Mouse (Mus musculus) cerebellum, adult 2 months (tissue): ENCODE data around the gene Hnrnpa2b1. TPM values are rescaled to one million over a fixed set of nuclear protein-coding genes. Genes with fewer than 3 reads are reported as not detected.
"Not testable (repeated sequence)": the region's sequence is repeated elsewhere in the genome, so short reads cannot be mapped to it uniquely, and the experiment has no call there.

Experiments used
- DNase-seq, 2 experiments: peaks; one replicate each; pipeline ENCODE4 v3.0.0; 2021
- H3K27ac ChIP-seq: fragments of 200-500 bp; 2 replicates; pipeline ENCODE4 v1.5.1; 2012; ENCODE audit warnings: low read length, control low read depth, inconsistent platforms; ENCODE audit not compliant: insufficient read depth
- H3K27me3 ChIP-seq: fragments of 200-500 bp; 2 replicates; pipeline ENCODE4 v1.6.1; 2012; ENCODE audit warnings: inconsistent platforms, mild to moderate bottlenecking, low read length, moderate library complexity; ENCODE audit not compliant: control insufficient read depth, insufficient read depth
- H3K4me1 ChIP-seq: fragments of 200-500 bp; 2 replicates; pipeline ENCODE4 v1.6.1; 2011; ENCODE audit warnings: low read length; ENCODE audit not compliant: control insufficient read depth, insufficient read depth
- H3K4me3 ChIP-seq: fragments of 200-500 bp; replicated peaks from 2 replicates; pipeline ENCODE3; 2011; ENCODE audit warnings: mild to moderate bottlenecking, low read depth, low read length, control low read depth; ENCODE audit not compliant: insufficient read depth
- CTCF ChIP-seq: fragments of 200-500 bp; IDR thresholded peaks from 2 replicates; pipeline ENCODE4 v1.5.1; 2011; ENCODE audit warnings: low read depth, mild to moderate bottlenecking, control low read depth, low read length, moderate library complexity, borderline replicate concordance; ENCODE audit not compliant: insufficient read depth
- POLR2A ChIP-seq: fragments of 200-500 bp; IDR thresholded peaks from 2 replicates; pipeline ENCODE4 v1.6.1; 2011; ENCODE audit warnings: low read length, control low read depth, borderline replicate concordance; ENCODE audit not compliant: insufficient read depth
- WGBS: fragments of 180-500 bp; shearing (Covaris S2); methylation state at CpG from one replicate; pipeline ENCODE4 v1.1.7; 2018; 5-methylcytosine and 5-hydroxymethylcytosine counted together
- polyA plus RNA-seq: library from polyadenylated mRNA; depleted of rRNA; stranded (reverse); fragments of >200 nt; gene quantifications from 2 replicates; pipeline ENCODE4 v1.2.3, GENCODE M21; 2012

The Hnrnpa2b1 gene
- polyA plus RNA-seq, 1 experiment = 642 TPM

GRCm38 (mm10) chr6:51505671-51506070 is 36.0 kb upstream of the Hnrnpa2b1 start:
- no peak for DNase-seq
- WGBS = 72% methylated on average over 1 of the region's 1 CpGs
- no peak for TF ChIP-seq POLR2A
- no peak for TF ChIP-seq CTCF
- Histone ChIP-seq H3K4me3 (no peak overlapping the region), H3K27ac (no peak overlapping the region), H3K27me3 (no peaks in the 10 kb centered on the region), H3K4me1 (no peaks in the 10 kb centered on the region)

- H3K4me1 ChIP-seq = no peaks in the 10 kb centered on the region
- H3K4me3 ChIP-seq = no peak overlapping the region
- TF ChIP-seq CTCF (no peak), POLR2A (no peak)
- 77% methylated on average over 8 of the region's 8 CpGs for WGBS
- no peaks in the 10 kb centered on the region for H3K27me3 ChIP-seq
- H3K27ac ChIP-seq = no peak overlapping the region
- DNase-seq = no peak
Measured at GRCm38 (mm10) chr6:51497321-51498111, 27.8 kb upstream of the Hnrnpa2b1 start.

GRCm38 (mm10) chr6:51489787-51490186 is 20.1 kb upstream of the Hnrnpa2b1 start:
- Histone ChIP-seq H3K4me3 (no peak overlapping the region), H3K4me1 (no peaks in the 10 kb centered on the region), H3K27me3 (no peaks in the 10 kb centered on the region), H3K27ac (no peak overlapping the region)
- no peak for TF ChIP-seq POLR2A
- no peak for TF ChIP-seq CTCF
- DNase-seq = peak; percentile 76 to 91
- 8% methylated on average over 2 of the region's 2 CpGs for WGBS

DNA sequence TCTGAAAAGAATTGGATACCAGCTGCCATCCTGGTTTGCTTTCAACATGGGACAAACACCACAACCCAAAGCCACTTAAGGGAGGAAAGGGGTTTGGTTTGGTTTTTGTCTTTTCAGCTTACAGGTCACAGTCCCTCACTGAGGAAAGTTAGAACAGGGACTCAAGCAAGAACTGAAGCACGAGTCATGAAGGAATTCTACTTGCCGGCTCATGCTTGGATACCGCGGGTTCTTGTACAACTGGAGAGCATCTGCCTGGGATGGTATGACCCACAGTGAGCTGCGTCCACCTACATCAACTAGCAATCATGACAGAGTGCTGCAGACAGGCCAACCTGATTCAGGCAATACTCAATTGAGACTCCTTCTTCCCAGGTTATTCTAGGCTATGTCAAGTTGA is 17.0 kb upstream of the Hnrnpa2b1 start:
- no peak for DNase-seq
- Histone ChIP-seq H3K27ac (no peak overlapping the region), H3K27me3 (no peaks in the 10 kb centered on the region), H3K4me1 (no peaks in the 10 kb centered on the region), H3K4me3 (no peak overlapping the region)
- 89% methylated on average over 5 of the region's 5 CpGs for WGBS
- TF ChIP-seq CTCF = no peak
- no peak for TF ChIP-seq POLR2A

DNA sequence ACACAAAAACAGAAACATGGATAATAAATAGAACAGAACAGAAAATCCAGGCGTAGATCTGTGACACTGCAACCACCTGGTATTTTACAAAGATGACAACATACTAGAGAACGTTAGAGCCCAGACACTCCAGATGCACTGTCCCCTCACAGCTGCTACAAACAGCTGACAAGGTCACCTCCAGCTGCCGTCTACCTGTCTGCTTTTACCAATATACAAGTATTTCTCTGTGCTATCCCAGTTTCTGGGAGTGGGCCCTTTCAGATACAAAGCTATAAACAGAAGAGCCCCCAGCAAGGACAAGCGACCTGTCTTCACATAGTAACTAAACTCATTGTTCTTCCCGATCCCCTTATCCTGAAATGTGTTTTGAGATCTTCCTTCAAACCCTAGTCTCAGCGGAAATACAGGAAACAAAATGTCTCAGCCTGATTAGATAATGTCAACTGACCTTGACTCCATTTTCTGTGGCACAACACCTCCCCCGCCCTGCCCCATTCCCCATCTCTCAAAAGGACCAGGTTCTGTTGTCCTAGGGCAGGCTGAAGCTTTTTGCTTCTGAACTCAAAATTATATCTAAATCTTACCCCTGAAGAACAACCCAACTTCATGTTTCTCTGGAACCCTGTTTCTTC is 16.5 kb upstream of the Hnrnpa2b1 start:
- no peak overlapping the region for H3K4me3 ChIP-seq
- H3K27ac ChIP-seq = no peak overlapping the region
- 71% methylated on average over 7 of the region's 7 CpGs for whole genome bisulfite sequencing
- H3K27me3 ChIP-seq = no peaks in the 10 kb centered on the region
- DNase-seq = no peak
- TF ChIP-seq POLR2A (no peak), CTCF (no peak)
- no peaks in the 10 kb centered on the region for H3K4me1 ChIP-seq

- peak in 1 of 2 experiments; percentile 45 for DNase-seq
Measured at GRCm38 (mm10) chr6:51485646-51486045, 16.0 kb upstream of the Hnrnpa2b1 start.

DNA sequence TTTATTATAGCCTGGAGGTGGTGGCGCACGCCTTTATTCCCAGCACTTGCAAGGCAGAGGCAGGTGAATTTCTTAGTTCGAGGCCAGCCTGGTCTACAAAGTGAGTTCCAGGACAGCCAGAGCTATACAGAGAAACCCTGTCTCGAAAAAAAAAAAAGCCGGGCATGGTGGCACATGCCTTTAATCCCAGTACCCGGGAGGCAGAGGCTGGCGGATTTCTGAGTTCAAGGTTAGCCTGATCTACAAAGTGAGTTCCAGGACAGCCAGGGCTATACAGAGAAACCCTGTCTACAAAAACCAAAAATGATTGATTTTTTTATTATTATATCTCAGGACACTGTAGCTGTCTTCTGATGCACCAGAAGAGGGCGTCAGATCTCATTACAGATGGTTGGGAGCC is 14.9 kb upstream of the Hnrnpa2b1 start:
- H3K4me3 ChIP-seq, DNase-seq, H3K27me3 ChIP-seq, H3K4me1 ChIP-seq, H3K27ac ChIP-seq: not testable (repeated sequence)
- 91% methylated on average over 8 of the region's 8 CpGs for WGBS

More at GRCm38 (mm10) chr6:51485646-51486045, 16.0 kb upstream of the Hnrnpa2b1 start:
- 26% methylated on average over 2 of the region's 2 CpGs for WGBS
- no peaks in the 10 kb centered on the region for H3K27me3 ChIP-seq
- H3K4me1 ChIP-seq = no peaks in the 10 kb centered on the region
- H3K27ac ChIP-seq = no peak overlapping the region
- H3K4me3 ChIP-seq = no peak overlapping the region
- TF ChIP-seq POLR2A (no peak), CTCF (no peak)

DNA sequence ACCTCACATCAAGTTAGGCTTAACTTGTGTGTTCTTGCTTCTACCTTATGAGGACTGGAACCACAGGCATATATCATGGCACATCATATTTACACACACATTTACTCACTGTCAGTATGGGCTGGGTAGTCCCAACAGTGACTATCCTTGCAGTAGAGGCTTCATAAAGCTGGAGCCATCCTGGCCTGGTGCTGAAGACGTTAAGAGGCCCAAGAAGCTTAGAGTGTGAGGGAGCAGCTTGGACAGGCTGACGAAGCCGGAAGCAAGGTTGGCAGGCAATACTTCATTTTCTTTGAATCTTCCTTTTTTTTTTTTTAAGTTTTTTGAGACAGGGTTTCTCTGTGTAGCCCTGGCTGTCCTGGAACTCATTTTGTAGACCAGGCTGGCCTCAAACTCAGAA is 14.2 kb upstream of the Hnrnpa2b1 start:
- Histone ChIP-seq H3K4me1 (no peaks in the 10 kb centered on the region), H3K27me3 (no peaks in the 10 kb centered on the region), H3K4me3 (no peak overlapping the region), H3K27ac (no peak overlapping the region)
- TF ChIP-seq CTCF (no peak), POLR2A (no peak)
- no peak for DNase-seq
- WGBS = 95% methylated on average over 3 of the region's 3 CpGs
